Mouse (Mus musculus) limb, embryonic 15.5 days (tissue): ENCODE measurements around the gene Ccdc158. TPM values are rescaled to one million over a fixed set of nuclear protein-coding genes. Genes with fewer than 3 reads are reported as not detected.
A peak's percentile ranks its signal among the peaks of the same experiment; 100 is the strongest.

Experiments used
- ATAC-seq: fragments of 200-750 bp; cut with Nextera tagmentation; 2 replicates; pipeline ENCODE4 v1.8.0; 2017; ENCODE audit warnings: low read depth, moderate TSS enrichment; ENCODE audit not compliant: insufficient number of reproducible peaks, low FRiP score, low TSS enrichment
- H3K27ac ChIP-seq: fragments of 300-500 bp; sonication (generic); 2 replicates; pipeline ENCODE4 v1.5.1; 2015; ENCODE audit warnings: moderate library complexity, mild to moderate bottlenecking, inconsistent platforms
- H3K27me3 ChIP-seq: fragments of 300-500 bp; sonication (generic); 2 replicates; pipeline ENCODE4 v1.6.1; 2015; ENCODE audit warnings: inconsistent platforms
- H3K36me3 ChIP-seq: fragments of 300-500 bp; sonication (generic); 2 replicates; pipeline ENCODE4 v1.6.1; 2015; ENCODE audit warnings: inconsistent platforms
- H3K4me1 ChIP-seq: fragments of 300-500 bp; sonication (generic); 2 replicates; pipeline ENCODE4 v1.6.1; 2015; ENCODE audit warnings: inconsistent platforms
- H3K4me2 ChIP-seq: fragments of 300-500 bp; sonication (generic); 2 replicates; pipeline ENCODE4 v1.6.1; 2015; ENCODE audit warnings: mild to moderate bottlenecking, inconsistent platforms
- H3K4me3 ChIP-seq: fragments of 300-500 bp; sonication (generic); 2 replicates; pipeline ENCODE4 v1.5.1; 2015; ENCODE audit warnings: mild to moderate bottlenecking, inconsistent platforms
- H3K9ac ChIP-seq: fragments of 300-500 bp; sonication (generic); 2 replicates; pipeline ENCODE4 v1.6.1; 2015; ENCODE audit warnings: inconsistent platforms
- H3K9me3 ChIP-seq: fragments of 300-500 bp; sonication (generic); 2 replicates; pipeline ENCODE4 v1.6.1; 2016; ENCODE audit warnings: inconsistent platforms
- WGBS: fragments of 180-500 bp; shearing (Covaris S2); methylation state at CpG from one replicate; pipeline ENCODE4 v1.1.7; 2015; 5-methylcytosine and 5-hydroxymethylcytosine counted together
- polyA plus RNA-seq: library from polyadenylated mRNA; unstranded; fragments of >200 nt; fragmentation: Nextera tagmentation; extraction: Ambion mirVana; gene quantifications from 2 replicates; pipeline ENCODE4 v1.2.1, GENCODE M21; 2015

The Ccdc158 gene
- polyA plus RNA-seq, 1 experiment from 2014 or later, result 0.99 TPM

DNA sequence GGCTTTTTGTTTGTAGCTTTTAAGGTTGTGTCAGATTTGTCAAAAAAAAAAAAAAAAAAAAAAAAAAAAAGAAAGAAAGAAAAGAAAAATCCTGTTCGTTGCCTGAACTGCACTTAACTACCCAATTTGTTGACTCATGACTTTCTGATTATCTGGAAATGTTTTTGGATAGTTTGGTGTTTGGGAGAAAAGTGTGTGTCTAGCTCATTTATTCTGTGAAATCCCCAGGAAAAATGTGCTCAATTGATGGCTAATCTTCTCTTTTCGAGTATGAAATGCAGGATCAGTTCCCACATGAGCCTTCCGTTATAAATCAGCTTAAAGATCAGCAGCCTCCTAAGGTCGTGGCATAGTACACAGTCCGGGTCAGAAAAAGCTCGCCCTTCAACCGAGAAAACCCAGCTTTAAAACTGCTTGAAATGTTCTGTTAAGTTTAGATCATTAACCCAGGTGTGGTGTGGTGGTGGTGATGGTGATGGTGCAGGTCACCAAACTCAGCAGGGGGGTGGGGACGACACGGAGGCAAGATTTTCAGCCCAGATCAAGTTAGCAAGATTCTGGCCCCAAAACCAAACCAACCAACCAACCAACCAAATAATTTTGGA is 8.9 kb upstream of the Ccdc158 start:
- no peak for ATAC-seq
- peak overlapping the region; percentile 47 for H3K4me3 ChIP-seq
- no peaks in the 10 kb centered on the region for H3K9me3 ChIP-seq

DNA sequence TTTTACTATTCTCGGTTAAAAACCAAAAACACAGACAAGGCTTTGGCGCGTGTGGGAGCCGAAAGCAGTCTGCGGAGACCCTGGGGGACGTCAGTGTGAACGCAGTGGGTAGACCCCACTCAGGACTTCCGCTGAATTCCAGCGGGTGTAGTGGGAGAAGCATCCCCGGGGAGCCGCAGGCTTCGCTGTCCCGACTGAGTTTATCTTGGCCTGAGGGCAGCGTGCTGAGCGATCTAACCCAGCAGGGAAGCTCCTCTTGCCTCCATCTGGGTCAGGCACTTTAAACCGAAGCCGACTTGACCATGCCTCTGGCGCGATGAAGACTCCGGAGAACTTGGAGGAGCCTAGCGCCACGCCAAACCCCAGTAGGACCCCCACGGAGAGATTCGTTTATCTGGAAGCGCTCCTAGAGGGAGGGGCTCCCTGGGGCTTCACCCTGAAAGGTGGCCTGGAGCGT is 8.3 kb upstream of the Ccdc158 start, which contains the start of gene Shroom3:
Gene Shroom3, plus strand, starts transcription at position 85 of the 457 bp plus-strand sequence.
- Histone ChIP-seq H3K9ac (peak within 1 kb of the TSS; percentile 42), H3K4me2 (peak within 1 kb of the TSS; percentile 91), H3K36me3 (no peaks in the 10 kb centered on the region), H3K9me3 (no peaks in the 10 kb centered on the region), H3K27ac (0 out of 2 replicates have a peak within 1 kb of the TSS, but pooled peaks have one; percentile 29), H3K4me1 (peaks cover 12% of the 10 kb centered on the region), H3K4me3 (peak within 1 kb of the TSS; percentile 47), H3K27me3 (no peaks in the 10 kb centered on the region)
- WGBS, result under 1% methylated on average over 26 of the region's 26 CpGs
- no peak for ATAC-seq

More for the DNA sequence above, 8.9 kb upstream of the Ccdc158 start:
- Histone ChIP-seq H3K4me1 (peaks cover 12% of the 10 kb centered on the region), H3K9ac (no peak overlapping the region), H3K27ac (no peak overlapping the region), H3K4me2 (peak overlapping the region; percentile 91), H3K27me3 (no peaks in the 10 kb centered on the region), H3K36me3 (no peaks in the 10 kb centered on the region)
- 34% methylated on average over 9 of the region's 9 CpGs for WGBS

DNA sequence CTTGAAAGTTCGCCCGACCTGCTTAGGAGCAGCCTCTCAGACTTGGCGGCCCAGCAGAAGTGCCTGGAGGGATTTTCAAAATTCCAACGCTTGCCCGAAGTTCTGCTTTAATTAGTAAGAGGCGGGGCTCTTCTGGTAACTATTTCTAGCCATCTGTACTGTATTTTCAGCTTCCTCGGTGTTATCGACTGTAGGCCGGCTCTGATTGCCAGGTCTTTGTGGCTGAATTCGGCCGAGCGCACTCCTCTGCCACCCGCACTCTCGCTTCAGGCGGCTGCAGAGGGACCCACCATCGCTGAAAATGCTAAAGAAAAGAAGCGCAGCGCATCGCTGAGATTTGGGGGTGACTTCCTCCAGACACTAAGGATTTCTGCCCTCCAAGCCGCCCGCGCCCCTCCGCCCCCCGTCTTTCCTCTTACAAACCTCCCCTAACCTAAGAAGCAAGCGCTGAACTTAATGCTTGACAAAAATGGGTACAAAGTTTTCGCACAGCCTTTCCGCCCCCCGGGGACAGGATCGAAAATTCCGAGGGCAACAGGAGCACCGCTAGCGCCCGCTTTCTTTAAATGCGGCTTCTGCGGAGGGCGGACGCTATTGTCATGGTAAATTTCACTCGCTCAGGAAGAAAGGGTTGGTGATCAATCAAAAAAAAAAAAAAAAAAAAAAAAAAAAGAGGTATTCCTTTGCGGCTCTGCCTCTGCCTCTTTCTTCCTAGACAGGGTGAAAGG is 7.7 kb upstream of the Ccdc158 start:
- no peaks in the 10 kb centered on the region for H3K9me3 ChIP-seq
- 1% methylated on average over 39 of the region's 39 CpGs for WGBS
- peaks cover 12% of the 10 kb centered on the region for H3K4me1 ChIP-seq
- 0 out of 2 replicates have a peak overlapping the region, but pooled peaks have one; percentile 29 for H3K27ac ChIP-seq
- H3K36me3 ChIP-seq, result no peaks in the 10 kb centered on the region
- H3K4me3 ChIP-seq, result peak overlapping the region; percentile 47
- no peak for ATAC-seq
- H3K27me3 ChIP-seq, result no peaks in the 10 kb centered on the region
- H3K9ac ChIP-seq, result peak overlapping the region; percentile 42
- H3K4me2 ChIP-seq, result peak overlapping the region; percentile 91

DNA sequence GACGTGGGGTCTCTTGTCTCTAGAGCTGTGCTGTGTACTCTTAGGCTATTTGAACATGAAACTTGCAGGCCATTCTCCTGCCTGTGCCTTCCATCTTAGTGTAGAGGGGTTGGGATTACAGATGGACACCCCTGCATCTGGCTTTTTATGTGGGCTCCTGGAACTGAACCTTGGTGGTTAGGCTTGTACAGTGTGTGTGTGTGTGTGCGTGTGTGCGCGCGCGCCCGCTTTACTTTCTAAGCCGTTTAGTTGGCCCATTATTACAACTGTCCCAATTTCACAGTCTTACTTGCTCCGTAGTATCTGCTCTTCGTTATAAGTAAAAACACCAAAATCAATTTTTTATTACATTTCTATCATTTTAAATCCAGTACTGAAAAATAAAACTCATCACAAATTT is 6.8 kb upstream of the Ccdc158 start:
- Histone ChIP-seq H3K36me3 (no peaks in the 10 kb centered on the region), H3K27me3 (no peaks in the 10 kb centered on the region), H3K4me2 (no peak overlapping the region), H3K9me3 (no peaks in the 10 kb centered on the region), H3K9ac (no peak overlapping the region), H3K27ac (no peak overlapping the region), H3K4me1 (peaks cover 12% of the 10 kb centered on the region), H3K4me3 (no peak overlapping the region)
- 83% methylated on average over 10 of the region's 10 CpGs for WGBS
- no peak for ATAC-seq

DNA sequence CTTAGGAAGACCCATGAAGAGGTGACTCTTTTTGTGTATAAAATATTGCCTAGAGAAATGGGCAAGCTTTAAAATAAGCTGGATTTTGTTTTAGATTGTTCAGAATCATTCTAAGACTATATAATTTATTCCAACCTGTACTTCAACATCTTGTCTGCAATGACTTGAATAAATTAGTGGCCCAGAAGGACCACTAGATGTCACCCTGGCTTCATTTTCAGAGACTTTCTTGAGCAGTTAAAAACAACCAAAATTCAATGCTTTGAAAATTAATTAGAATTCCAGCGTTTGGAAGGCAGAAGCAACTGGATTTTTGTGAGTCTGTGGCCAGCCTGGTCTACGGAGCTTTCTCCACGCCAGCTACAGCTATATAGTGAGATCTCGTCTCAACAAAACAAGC is 4.4 kb upstream of the Ccdc158 start:
- Histone ChIP-seq H3K4me2 (no peak overlapping the region), H3K36me3 (no peaks in the 10 kb centered on the region), H3K9me3 (no peaks in the 10 kb centered on the region), H3K4me1 (peaks cover 25% of the 10 kb centered on the region), H3K27ac (no peak overlapping the region), H3K9ac (no peak overlapping the region), H3K4me3 (no peak overlapping the region), H3K27me3 (no peaks in the 10 kb centered on the region)
- no peak for ATAC-seq
- WGBS, result 18% methylated on average over 4 of the region's 4 CpGs

DNA sequence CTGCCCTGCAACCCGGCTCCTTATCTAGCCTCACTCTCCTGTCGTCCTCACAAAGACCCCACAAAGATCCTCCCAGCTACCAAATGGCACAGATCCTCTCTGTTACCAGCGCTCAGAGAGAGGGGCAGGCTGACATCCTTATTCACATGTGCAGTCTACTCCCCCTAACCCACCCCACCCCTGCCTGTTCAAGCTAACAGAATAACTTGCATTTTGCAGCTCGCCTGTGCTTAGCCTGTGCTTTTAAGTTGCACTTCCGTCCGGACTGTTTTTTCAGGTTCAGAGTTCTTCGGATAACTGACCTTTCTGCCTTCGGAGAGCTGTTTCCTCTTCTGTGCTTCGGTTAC is 476 bp upstream of the Ccdc158 start:
- peak; percentile 40; the same call in 1 of the 2 replicates for ATAC-seq
- Histone ChIP-seq H3K36me3 (no peaks in the 10 kb centered on the region), H3K4me2 (peak overlapping the region; percentile 90), H3K9ac (no peak overlapping the region), H3K9me3 (no peaks in the 10 kb centered on the region), H3K4me1 (peaks cover 13% of the 10 kb centered on the region), H3K27ac (no peak overlapping the region), H3K4me3 (peak overlapping the region; percentile 47), H3K27me3 (no peaks in the 10 kb centered on the region)
- WGBS, result 2% methylated on average over 9 of the region's 9 CpGs

DNA sequence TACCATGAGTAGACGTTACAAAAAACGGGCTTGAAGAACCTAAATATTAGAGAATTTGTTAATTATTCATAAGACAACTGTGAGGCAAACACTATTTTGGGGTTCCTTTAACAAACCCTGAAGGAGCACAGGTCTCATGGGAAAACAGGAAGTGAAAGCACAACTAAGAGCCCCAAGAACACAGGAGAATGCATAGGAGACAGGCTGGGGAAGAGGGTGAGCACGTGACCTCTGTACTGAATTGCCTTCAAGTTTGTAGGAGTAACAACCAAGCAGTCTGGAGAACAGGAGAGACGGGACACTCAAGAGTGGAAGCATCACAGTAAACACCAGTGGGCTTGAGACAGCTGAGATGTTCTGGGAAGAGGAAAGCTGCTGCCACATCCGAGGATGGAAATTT is 8.2 kb downstream of the Ccdc158 start:
- H3K4me2 ChIP-seq, result no peak overlapping the region
- H3K27ac ChIP-seq, result no peak overlapping the region
- no peak overlapping the region for H3K4me3 ChIP-seq
- 66% methylated on average over 5 of the region's 5 CpGs for WGBS
- no peaks in the 10 kb centered on the region for H3K27me3 ChIP-seq
- no peaks in the 10 kb centered on the region for H3K36me3 ChIP-seq
- no peaks in the 10 kb centered on the region for H3K4me1 ChIP-seq
- H3K9ac ChIP-seq, result no peak overlapping the region
- no peak for ATAC-seq
- no peaks in the 10 kb centered on the region for H3K9me3 ChIP-seq

DNA sequence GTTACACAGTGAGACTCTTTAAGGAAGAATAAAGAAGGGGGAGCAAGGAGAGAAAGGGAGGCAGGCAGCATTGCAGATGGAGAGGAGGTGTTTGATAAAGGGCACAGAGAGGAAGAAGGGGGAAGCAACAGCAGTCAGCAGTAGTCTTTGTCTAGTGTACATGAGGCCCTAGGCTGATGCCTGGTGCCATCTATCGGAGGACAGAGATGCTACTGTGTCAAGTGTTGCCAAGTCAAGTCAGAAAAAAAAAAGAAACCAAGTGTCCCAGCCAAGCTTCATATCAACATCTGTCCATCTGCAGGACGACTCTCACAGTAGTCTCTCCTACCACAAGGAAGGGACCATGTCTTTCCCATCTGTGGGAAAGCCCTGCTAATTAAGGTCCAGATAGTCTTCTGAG is 10.8 kb downstream of the Ccdc158 start:
- Histone ChIP-seq H3K27ac (no peak overlapping the region), H3K4me1 (no peaks in the 10 kb centered on the region), H3K27me3 (no peaks in the 10 kb centered on the region), H3K9ac (no peak overlapping the region), H3K4me2 (no peak overlapping the region), H3K36me3 (0 out of 2 replicates have a peak, but pooled peaks cover 3% of the 10 kb centered on the region), H3K9me3 (no peaks in the 10 kb centered on the region), H3K4me3 (no peak overlapping the region)
- 73% methylated on average over 2 of the region's 2 CpGs for WGBS
- ATAC-seq, result no peak

DNA sequence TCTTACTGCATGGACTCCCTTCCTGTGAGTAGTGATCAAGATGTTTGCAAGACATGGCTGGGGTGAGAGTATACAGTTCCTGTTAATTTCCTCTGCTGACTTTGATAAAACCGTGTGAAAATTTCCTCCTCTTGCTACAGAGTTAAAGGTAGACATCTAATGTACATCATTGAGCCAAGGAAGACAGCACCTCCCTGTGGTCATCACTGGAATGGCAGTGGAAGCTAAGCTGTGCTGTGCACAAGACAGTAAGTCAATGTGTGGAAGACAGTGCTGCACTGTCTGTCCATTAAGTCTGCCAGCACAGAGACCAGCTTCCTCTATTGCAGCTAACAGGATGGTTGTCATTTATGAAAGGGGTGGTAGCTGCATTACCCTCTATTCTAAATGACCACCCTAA is 18.8 kb downstream of the Ccdc158 start:
- ATAC-seq, result no peak
- H3K36me3 ChIP-seq, result 0 out of 2 replicates have a peak, but pooled peaks cover 3% of the 10 kb centered on the region
- no peak overlapping the region for H3K27ac ChIP-seq
- 3% methylated on average over 1 of the region's 1 CpGs for WGBS
- no peak overlapping the region for H3K9ac ChIP-seq
- no peaks in the 10 kb centered on the region for H3K4me1 ChIP-seq
- H3K4me2 ChIP-seq, result no peak overlapping the region
- H3K9me3 ChIP-seq, result no peaks in the 10 kb centered on the region
- H3K4me3 ChIP-seq, result no peak overlapping the region
- H3K27me3 ChIP-seq, result no peaks in the 10 kb centered on the region

DNA sequence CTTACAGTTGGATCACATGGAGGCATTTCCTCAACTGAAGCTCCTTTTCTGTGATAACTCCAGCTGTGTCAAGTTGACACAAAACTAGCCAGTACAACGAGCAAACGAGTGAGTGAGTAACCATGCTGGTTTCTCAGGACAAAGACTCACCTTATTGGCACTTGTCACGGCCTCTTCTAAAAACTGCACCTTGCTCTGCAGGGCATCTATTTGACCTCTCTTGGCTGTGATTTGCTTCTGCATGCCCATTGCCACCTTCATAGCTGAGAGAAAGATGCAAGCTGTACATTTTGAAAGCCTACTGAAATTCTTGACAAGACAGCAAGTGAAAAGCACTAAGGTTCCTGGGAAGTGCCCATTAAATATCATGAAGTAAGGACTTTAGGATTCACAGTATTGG is 34.2 kb downstream of the Ccdc158 start:
- Histone ChIP-seq H3K4me2 (no peak overlapping the region), H3K36me3 (no peaks in the 10 kb centered on the region), H3K27ac (no peak overlapping the region), H3K4me3 (no peak overlapping the region), H3K9ac (no peak overlapping the region), H3K27me3 (no peaks in the 10 kb centered on the region), H3K9me3 (no peaks in the 10 kb centered on the region), H3K4me1 (no peaks in the 10 kb centered on the region)
- 83% methylated on average over 3 of the region's 3 CpGs for WGBS
- ATAC-seq, result no peak

DNA sequence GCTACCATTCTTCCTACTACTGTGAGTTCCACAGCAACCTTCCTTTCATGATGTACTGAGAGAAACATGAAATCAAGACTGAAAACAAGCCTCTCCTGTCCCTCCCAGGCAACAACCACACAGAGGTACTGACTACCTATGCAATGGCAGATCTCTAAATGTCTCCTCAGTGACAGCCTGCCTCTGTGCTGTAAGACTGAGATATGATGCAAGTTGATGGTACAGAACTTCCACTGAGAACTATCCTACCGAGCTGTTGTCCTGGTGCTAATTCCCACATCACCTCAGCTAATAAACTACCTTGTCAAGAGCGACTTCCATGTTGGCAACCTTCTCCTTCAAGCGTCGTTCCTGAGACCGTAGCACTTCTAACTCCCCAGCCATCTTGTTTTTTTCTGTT is 39.2 kb downstream of the Ccdc158 start:
- no peaks in the 10 kb centered on the region for H3K4me1 ChIP-seq
- H3K27me3 ChIP-seq, result no peaks in the 10 kb centered on the region
- ATAC-seq, result no peak
- no peak overlapping the region for H3K4me3 ChIP-seq
- 80% methylated on average over 5 of the region's 5 CpGs for WGBS
- no peaks in the 10 kb centered on the region for H3K36me3 ChIP-seq
- H3K9ac ChIP-seq, result no peak overlapping the region
- no peaks in the 10 kb centered on the region for H3K9me3 ChIP-seq
- H3K27ac ChIP-seq, result no peak overlapping the region
- H3K4me2 ChIP-seq, result no peak overlapping the region

DNA sequence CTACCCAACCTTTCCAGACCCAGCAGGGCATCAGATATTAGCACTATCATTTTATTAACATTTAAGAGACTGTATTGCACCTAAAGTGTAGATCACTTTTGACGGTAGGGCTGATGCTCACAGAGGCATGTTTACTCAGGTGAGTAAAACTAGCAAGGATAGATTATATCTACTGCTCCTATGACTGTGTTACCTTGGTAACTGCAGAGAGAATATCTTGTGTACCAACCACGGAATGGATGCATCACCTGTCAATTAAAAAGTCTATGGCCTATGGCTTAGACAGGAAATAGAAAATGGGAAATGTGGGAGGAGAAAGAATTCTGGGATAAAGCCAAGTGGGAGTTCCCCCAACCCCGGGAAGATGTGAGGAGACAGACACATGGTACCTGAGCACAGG is 40.2 kb downstream of the Ccdc158 start:
- no peak overlapping the region for H3K27ac ChIP-seq
- WGBS, result 81% methylated on average over 3 of the region's 3 CpGs
- no peaks in the 10 kb centered on the region for H3K4me1 ChIP-seq

More for the DNA sequence above, 40.2 kb downstream of the Ccdc158 start:
- Histone ChIP-seq H3K27me3 (no peaks in the 10 kb centered on the region), H3K9me3 (no peaks in the 10 kb centered on the region), H3K4me3 (no peak overlapping the region), H3K4me2 (no peak overlapping the region), H3K36me3 (no peaks in the 10 kb centered on the region), H3K9ac (no peak overlapping the region)
- ATAC-seq, result no peak
